Mouse (Mus musculus): Measurements from ENCODE around the gene Gprc5d.

DNA sequence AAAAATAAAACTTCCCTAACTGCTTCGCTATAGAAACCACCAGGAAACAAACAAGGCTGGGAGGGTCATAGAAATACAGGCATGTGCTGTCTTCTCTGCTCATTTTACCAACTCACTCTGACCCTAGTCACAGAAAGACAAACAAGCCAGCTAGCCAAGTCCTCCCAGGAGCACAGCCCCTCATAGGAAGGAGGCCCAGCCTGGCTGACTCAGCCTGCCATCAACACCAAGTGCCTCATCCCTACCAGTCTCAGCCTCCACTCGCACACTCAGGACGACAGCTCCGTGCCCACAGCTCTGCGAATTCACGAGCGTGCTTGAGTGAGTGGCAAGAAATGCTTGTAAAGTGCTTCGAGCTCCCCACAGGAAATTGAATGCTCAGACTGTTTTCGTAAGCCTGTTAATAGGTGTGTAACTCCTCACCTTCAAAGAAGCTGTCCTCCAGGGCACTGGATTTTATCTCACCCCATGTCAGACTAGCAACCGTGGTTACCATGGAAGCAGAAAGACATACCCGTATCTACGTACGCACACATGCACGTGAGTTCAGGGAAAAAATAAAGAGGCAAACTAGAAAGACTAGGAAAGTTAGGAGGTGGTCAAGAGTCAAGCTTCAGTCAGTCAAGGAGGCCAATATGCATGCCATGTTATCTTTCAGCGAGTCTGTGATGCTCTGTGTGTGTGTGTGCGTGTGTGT, 23.5 kb upstream of the Gprc5d start:
- TF ChIP-seq CTCF (IDR thresholded peaks at IDR 0.05; ENCODE audit: low read depth) (no peak), EP300 (IDR thresholded peaks at IDR 0.05; ENCODE audit: low read depth) (no peak)

Measured in liver, postnatal 0 days (tissue).